Mouse (Mus musculus) embryonic fibroblast, embryonic 13.5 days (primary cell): ENCODE measurements at regions not wholly inside any gene's neighbourhood (a gene's known extent, or its start where the extent isn't known, plus 50 kb on each side); places are given as distances from the start of the nearest gene placed in this dataset.

ENCODE experiments used
- CTCF ChIP-seq: IDR thresholded peaks from 2 replicates; pipeline ENCODE4 v1.5.1; 2011; ENCODE audit warnings: mild to moderate bottlenecking, control low read depth, low read length, moderate library complexity, borderline replicate concordance; ENCODE audit not compliant: insufficient read depth
- POLR2A ChIP-seq: IDR thresholded peaks from 2 replicates; pipeline ENCODE4 v1.6.1; 2011; ENCODE audit warnings: low read depth, mild to moderate bottlenecking, control low read depth, low read length, moderate library complexity

DNA sequence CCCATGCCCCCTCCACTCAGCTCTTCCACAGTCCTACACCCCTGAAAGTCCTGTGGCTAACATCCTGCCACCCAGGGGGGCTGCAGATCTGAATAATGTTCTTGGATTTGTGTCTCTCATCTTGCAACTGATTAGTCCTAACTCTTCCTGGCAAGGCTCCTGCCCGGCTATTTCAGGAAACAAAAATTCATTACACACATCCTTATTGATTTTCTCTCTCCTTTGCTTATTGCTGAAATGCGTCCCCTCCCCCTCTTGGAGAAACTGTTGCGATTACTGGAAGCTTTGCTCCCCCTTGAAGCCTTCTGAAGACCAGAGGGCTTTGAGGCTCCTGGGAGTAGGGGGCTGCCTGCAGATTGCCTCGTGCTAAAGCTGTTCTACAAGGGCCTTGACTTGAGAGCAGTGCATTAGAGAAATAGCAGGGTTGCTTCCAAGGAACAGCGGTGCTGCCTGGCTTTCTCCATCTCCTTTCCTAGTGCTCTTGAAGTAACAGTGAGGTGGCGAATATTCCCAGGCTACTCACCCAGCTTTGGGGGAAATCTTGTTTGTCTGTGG, 209.8 kb upstream of the Peli2 start:
- TF ChIP-seq CTCF (no peak), POLR2A (no peak)
